ENCODE assay signal across 25 mouse cellular contexts in the genomic region with DNA sequence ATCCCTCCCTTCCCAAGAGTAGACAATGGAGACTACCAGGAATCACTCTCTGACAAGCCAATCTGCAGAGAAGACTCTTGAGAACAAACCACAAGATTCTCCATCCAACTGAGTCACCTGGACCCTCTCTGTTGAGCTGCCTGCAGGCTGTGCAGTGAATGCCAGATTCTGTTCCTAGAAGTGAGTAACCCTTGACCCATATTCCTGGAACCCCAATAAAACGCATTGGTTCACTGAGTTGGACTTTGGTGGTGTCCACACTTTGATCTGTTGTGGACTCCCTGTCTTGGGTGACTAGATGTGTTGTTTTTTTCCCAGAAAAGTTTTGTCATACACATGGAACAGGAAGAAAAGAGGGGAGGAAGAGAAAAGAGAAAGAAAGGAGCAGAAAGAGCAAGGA. TPM values are rescaled to one million over a fixed set of nuclear protein-coding genes. Genes with fewer than 3 reads are reported as not detected.
DNase-seq lines count a peak whose midpoint lies in the region; ATAC-seq and TF ChIP-seq lines count a peak whose summit lies in the region.
"Had no signal": no experiment of that assay in that cellular context is flagged by ENCODE, and none has a peak within 500 bp of the region (broad histone marks: within the 10 kb centered on the region; RNA-seq: fewer than 3 reads in every experiment).

No protein-coding gene starts in this region.

- no peaks in the 10 kb centered on the region for H3K36me3 ChIP-seq in kidney, embryonic 14.5 days (ENCODE audit: control insufficient read depth, insufficient read depth, low read length)
- H3K36me3 ChIP-seq in kidney, embryonic 16.5 days (ENCODE audit: insufficient read depth, low read length), result no peaks in the 10 kb centered on the region
- no peaks in the 10 kb centered on the region for H3K36me3 ChIP-seq in intestine, postnatal 0 days (ENCODE audit: control insufficient read depth, insufficient read depth)
- H3K36me3 ChIP-seq: forebrain, embryonic 10.5 days; G1E; hindbrain, embryonic 10.5 days; hindbrain, embryonic 13.5 days had no signal

- H3K4me1 ChIP-seq in kidney, embryonic 14.5 days (ENCODE audit: control insufficient read depth, insufficient read depth, low read length), result no peaks in the 10 kb centered on the region
- H3K4me1 ChIP-seq in kidney, embryonic 16.5 days (ENCODE audit: insufficient read depth, low read length), result no peaks in the 10 kb centered on the region
- 0 out of 2 replicates have a peak, but pooled peaks cover 7% of the 10 kb centered on the region for H3K4me1 ChIP-seq in intestine, postnatal 0 days (replicated peaks; ENCODE audit: control insufficient read depth, insufficient read depth, low read length)
- H3K4me1 ChIP-seq: forebrain, embryonic 10.5 days; forebrain, embryonic 13.5 days; hindbrain, embryonic 13.5 days had no signal

- H3K27ac ChIP-seq in kidney, embryonic 14.5 days (ENCODE audit: low read depth, low read length), result no peak overlapping the region
- H3K27ac ChIP-seq in kidney, embryonic 16.5 days (ENCODE audit: low read length), result no peak overlapping the region
- H3K27ac ChIP-seq in intestine, postnatal 0 days (ENCODE audit: low read depth, low read length), result peak overlapping the region; percentile 77
- H3K27ac ChIP-seq: forebrain, embryonic 10.5 days; forebrain, embryonic 13.5 days; gastrocnemius, adult 2 months; hindbrain, embryonic 10.5 days; hindbrain, embryonic 13.5 days had no signal

- no peaks in the 10 kb centered on the region for H3K9me3 ChIP-seq in kidney, embryonic 14.5 days (ENCODE audit: control insufficient read depth, low read length)
- H3K9me3 ChIP-seq in kidney, embryonic 16.5 days (ENCODE audit: low read length), result no peaks in the 10 kb centered on the region
- no peaks in the 10 kb centered on the region for H3K9me3 ChIP-seq in intestine, postnatal 0 days (ENCODE audit: control insufficient read depth)
- H3K9me3 ChIP-seq: forebrain, embryonic 10.5 days; forebrain, embryonic 13.5 days; G1E; hindbrain, embryonic 10.5 days; hindbrain, embryonic 13.5 days had no signal

- TF ChIP-seq CTCF in intestine, postnatal 0 days (IDR thresholded peaks at IDR 0.05; ENCODE audit: low read depth), result no peak

- no peaks in the 10 kb centered on the region for H3K27me3 ChIP-seq in kidney, embryonic 14.5 days (ENCODE audit: control insufficient read depth, insufficient read depth, low read length)
- no peaks in the 10 kb centered on the region for H3K27me3 ChIP-seq in kidney, embryonic 16.5 days (ENCODE audit: insufficient read depth, low read length)
- H3K27me3 ChIP-seq in intestine, postnatal 0 days (replicated peaks; ENCODE audit: control insufficient read depth, insufficient read depth, low read length), result no peaks in the 10 kb centered on the region
- H3K27me3 ChIP-seq: forebrain, embryonic 13.5 days; Patski had no signal

- no peak overlapping the region for H3K4me3 ChIP-seq in kidney, embryonic 14.5 days (ENCODE audit: low read length)
- no peak overlapping the region for H3K4me3 ChIP-seq in kidney, embryonic 16.5 days (ENCODE audit: low read length)
- H3K4me3 ChIP-seq in intestine, postnatal 0 days (ENCODE audit: low read depth, low read length), result no peak overlapping the region
- H3K4me3 ChIP-seq: forebrain, embryonic 10.5 days; forebrain, embryonic 13.5 days; gastrocnemius, adult 2 months; hindbrain, embryonic 10.5 days; hindbrain, embryonic 13.5 days had no signal

- H3K9ac ChIP-seq in kidney, embryonic 14.5 days (ENCODE audit: low read depth, low read length), result no peak overlapping the region
- H3K9ac ChIP-seq in kidney, embryonic 16.5 days (replicated peaks; ENCODE audit: low read length), result no peak overlapping the region
- H3K9ac ChIP-seq in intestine, postnatal 0 days (ENCODE audit: low read depth, low read length), result no peak overlapping the region
- H3K9ac ChIP-seq: forebrain, embryonic 13.5 days; hindbrain, embryonic 13.5 days had no signal

- 74% methylated on average over 1 of the region's 1 CpGs for WGBS in kidney, embryonic 14.5 days
- WGBS in kidney, embryonic 16.5 days, result 65% methylated on average over 1 of the region's 1 CpGs
- 22% methylated on average over 1 of the region's 1 CpGs for WGBS in intestine, postnatal 0 days

- DNase-seq in kidney, adult 18-20 months, result peak; percentile 20
- peak; percentile 44 to 50 for DNase-seq in kidney, postnatal 36 days
- DNase-seq in yolk sac, embryonic 10.5 days (ENCODE audit: low spot score), result peak; percentile 22
- no peak for DNase-seq in right cerebral cortex, postnatal 10 days (ENCODE audit: low spot score in 2 of 2)
- DNase-seq: adrenal gland, postnatal 10 days; adrenal gland, postnatal 36 days; B cell, adult 2 months; cerebellum, adult 18-20 months; cerebellum, adult 9-10 months; cerebellum, postnatal 14 days; gastrocnemius, adult 2 months; gastrocnemius, postnatal 14 days; heart, adult 11 months; heart, postnatal 36 days had no signal

- no peak for ATAC-seq in kidney, embryonic 14.5 days (ENCODE audit: low FRiP score, low TSS enrichment)
- no peak for ATAC-seq in kidney, embryonic 16.5 days (ENCODE audit: low FRiP score, low TSS enrichment)
- ATAC-seq in intestine, postnatal 0 days, result peak; percentile 50
- ATAC-seq: forebrain, embryonic 13.5 days; forebrain, embryonic 16.5 days; Patski had no signal

- H3K4me2 ChIP-seq in kidney, embryonic 14.5 days (replicated peaks; ENCODE audit: low read depth, low read length), result no peak overlapping the region
- no peak overlapping the region for H3K4me2 ChIP-seq in kidney, embryonic 16.5 days (replicated peaks; ENCODE audit: low read depth, low read length)
- H3K4me2 ChIP-seq in intestine, postnatal 0 days (replicated peaks; ENCODE audit: low read depth), result no peak overlapping the region
- H3K4me2 ChIP-seq: forebrain, embryonic 13.5 days; heart, embryonic 11.5 days; hindbrain, embryonic 13.5 days had no signal

RNA-seq across cellular contexts. Expression of a gene that starts 8.2 kb away (rescaled TPM):
- polyA plus RNA-seq in kidney, embryonic 14.5 days (2014; fragmentation: Nextera tagmentation; extraction: Ambion mirVana), result 41.3 and 43.7 TPM in 2 replicates
- 49.1 and 49.3 TPM in 2 replicates for polyA plus RNA-seq in kidney, embryonic 16.5 days (2015; fragmentation: Nextera tagmentation; extraction: Ambion mirVana)
- polyA plus RNA-seq in intestine, postnatal 0 days (2015; fragmentation: Nextera tagmentation; extraction: Ambion mirVana), result 19.4 and 22.1 TPM in 2 replicates

RNA-seq across cellular contexts. Expression of a gene that starts 24.9 kb away (rescaled TPM):
- 3.0 and 3.6 TPM in 2 replicates for polyA plus RNA-seq in kidney, embryonic 14.5 days (2014; fragmentation: Nextera tagmentation; extraction: Ambion mirVana)
- 3.3 and 4.2 TPM in 2 replicates for polyA plus RNA-seq in kidney, embryonic 16.5 days (2015; fragmentation: Nextera tagmentation; extraction: Ambion mirVana)
- 1.1 and 1.4 TPM in 2 replicates for polyA plus RNA-seq in intestine, postnatal 0 days (2015; fragmentation: Nextera tagmentation; extraction: Ambion mirVana)
- polyA plus RNA-seq: G1E had no signal

Comparison
In these comparisons a context has a peak if more than half of its experiments do, and no peak if none do; other contexts are left out.
1. DNase-seq: peak in kidney, adult 18-20 months (single experiment), kidney, postnatal 36 days (2 of 2) and yolk sac, embryonic 10.5 days (single experiment); none in right cerebral cortex, postnatal 10 days (0 of 2).